Mouse (Mus musculus): Measurements from ENCODE around the gene Thsd7b. TPM values are rescaled to one million over a fixed set of nuclear protein-coding genes. Genes with fewer than 3 reads are reported as not detected.
"Not testable (repeated sequence)": the region's sequence is repeated elsewhere in the genome, so short reads cannot be mapped to it uniquely, and the experiment has no call there.

The Thsd7b gene
- polyA plus RNA-seq, 1 experiment from 2014 or later, result 0.54 TPM

DNA sequence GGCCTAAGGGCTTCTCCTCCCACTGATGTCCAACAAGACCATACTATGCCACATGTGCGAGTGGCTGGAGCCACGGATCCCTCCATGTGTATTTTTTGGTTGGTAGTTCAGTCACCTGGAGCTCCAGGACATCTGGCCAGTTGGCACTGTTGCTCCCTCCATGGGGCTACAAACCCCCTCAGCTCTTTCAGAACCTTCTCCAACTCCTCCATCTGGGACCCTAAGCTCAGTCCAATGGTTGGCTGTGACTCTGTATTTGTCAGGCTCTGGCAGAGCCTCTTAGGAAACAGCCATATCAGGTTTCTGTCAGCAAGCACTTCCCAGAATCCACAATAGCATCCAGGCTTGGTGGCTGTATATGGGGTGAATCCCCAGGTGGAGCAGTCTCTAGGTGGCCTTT is 690.1 kb downstream of the Thsd7b start:
- H3K27me3 ChIP-seq (ENCODE audit: insufficient read depth, low read length), result no peaks in the 10 kb centered on the region
- 88% methylated on average over 2 of the region's 2 CpGs for WGBS
- ATAC-seq (ENCODE audit: insufficient read depth), result no peak

DNA sequence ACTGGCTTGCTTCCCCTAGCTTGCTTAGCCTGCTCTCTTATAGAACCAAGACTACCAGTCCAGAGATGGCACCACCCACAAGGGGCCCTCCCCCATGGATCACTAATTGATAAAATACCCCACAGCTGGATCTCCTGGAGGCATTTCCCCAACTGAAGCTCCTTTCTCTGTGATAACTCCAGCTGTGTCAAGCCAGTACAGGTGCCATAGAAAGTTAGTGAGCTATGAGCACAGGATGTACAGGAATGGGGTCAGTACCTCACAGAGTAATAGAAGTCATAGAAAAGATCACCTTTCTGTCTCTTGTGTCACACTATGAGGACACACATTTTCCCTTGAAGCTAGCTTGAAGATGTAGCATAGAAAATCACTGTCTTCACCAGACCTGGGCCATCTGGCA is 716.1 kb downstream of the Thsd7b start:
- not testable (repeated sequence) for H3K36me3 ChIP-seq (ENCODE audit: insufficient read depth); H3K27me3 ChIP-seq (ENCODE audit: insufficient read depth, low read length); H3K27ac ChIP-seq (ENCODE audit: low read depth); H3K4me1 ChIP-seq (ENCODE audit: insufficient read depth); H3K4me3 ChIP-seq (ENCODE audit: low read depth, low read length); H3K4me2 ChIP-seq; ATAC-seq (ENCODE audit: insufficient read depth); H3K9me3 ChIP-seq (ENCODE audit: low read depth, low read length); DNase-seq; H3K9ac ChIP-seq

More for the DNA sequence above, 690.1 kb downstream of the Thsd7b start:
- H3K4me3 ChIP-seq (ENCODE audit: low read depth, low read length), result no peak overlapping the region
- H3K27ac ChIP-seq (ENCODE audit: low read depth), result no peak overlapping the region
- no peak overlapping the region for H3K9ac ChIP-seq
- H3K4me1 ChIP-seq (ENCODE audit: insufficient read depth), result no peaks in the 10 kb centered on the region
- no peaks in the 10 kb centered on the region for H3K9me3 ChIP-seq (ENCODE audit: low read depth, low read length)
- H3K36me3 ChIP-seq (ENCODE audit: insufficient read depth), result no peaks in the 10 kb centered on the region
- TF ChIP-seq CTCF (IDR thresholded peaks at IDR 0.05; ENCODE audit: low read depth), result no peak
- no peak overlapping the region for H3K4me2 ChIP-seq
- DNase-seq, result no peak

DNA sequence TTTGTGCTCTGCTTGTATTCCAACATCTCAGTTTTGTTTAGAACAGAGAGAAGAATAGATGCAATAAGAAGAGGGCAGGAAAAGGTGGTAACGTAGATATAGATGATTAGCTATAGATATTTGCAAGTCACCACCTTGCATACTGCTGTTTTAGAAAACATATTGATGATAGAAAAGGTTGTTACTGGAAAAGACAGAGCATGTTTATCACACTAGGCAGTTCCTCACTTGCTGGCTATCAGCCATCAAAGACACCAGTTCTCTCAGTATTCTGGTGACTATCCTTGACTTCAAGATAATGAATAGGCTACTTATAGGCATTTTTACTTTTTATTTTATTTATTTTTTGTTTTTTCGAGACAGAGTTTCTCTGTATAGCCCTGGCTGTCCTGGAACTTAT is 717.7 kb downstream of the Thsd7b start:
- Histone ChIP-seq H3K27ac (ENCODE audit: low read depth) (no peak overlapping the region), H3K36me3 (ENCODE audit: insufficient read depth) (no peaks in the 10 kb centered on the region), H3K4me1 (ENCODE audit: insufficient read depth) (no peaks in the 10 kb centered on the region), H3K4me2 (no peak overlapping the region), H3K27me3 (ENCODE audit: insufficient read depth, low read length) (no peaks in the 10 kb centered on the region), H3K4me3 (ENCODE audit: low read depth, low read length) (no peak overlapping the region), H3K9me3 (ENCODE audit: low read depth, low read length) (no peaks in the 10 kb centered on the region), H3K9ac (no peak overlapping the region)
- ATAC-seq (ENCODE audit: insufficient read depth) (no peak), DNase-seq (no peak)
- TF ChIP-seq CTCF (IDR thresholded peaks at IDR 0.05; ENCODE audit: low read depth), result no peak
- 54% methylated on average over 2 of the region's 2 CpGs for WGBS

DNA sequence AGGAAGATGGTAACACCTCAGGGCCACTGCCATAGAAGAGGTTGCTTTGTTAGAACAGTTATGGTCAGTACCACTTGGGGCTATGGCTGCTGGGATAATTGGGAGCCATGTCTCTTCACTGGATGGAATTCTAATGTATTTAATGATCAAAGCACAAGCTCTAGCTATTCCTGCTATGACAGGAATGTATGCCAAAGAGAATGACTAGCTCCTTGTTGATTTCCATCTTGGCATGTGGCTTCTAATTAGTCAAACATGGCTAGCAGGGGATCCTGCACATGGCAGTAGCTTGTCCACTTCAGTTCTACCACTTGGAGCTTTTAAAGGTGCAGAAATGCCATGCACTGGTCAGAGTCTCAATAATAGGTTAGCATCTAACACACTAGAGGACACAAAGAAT is 781.9 kb downstream of the Thsd7b start:
- Histone ChIP-seq H3K36me3 (ENCODE audit: insufficient read depth) (no peaks in the 10 kb centered on the region), H3K9ac (no peak overlapping the region)
- no peak for ATAC-seq (ENCODE audit: insufficient read depth)

DNA sequence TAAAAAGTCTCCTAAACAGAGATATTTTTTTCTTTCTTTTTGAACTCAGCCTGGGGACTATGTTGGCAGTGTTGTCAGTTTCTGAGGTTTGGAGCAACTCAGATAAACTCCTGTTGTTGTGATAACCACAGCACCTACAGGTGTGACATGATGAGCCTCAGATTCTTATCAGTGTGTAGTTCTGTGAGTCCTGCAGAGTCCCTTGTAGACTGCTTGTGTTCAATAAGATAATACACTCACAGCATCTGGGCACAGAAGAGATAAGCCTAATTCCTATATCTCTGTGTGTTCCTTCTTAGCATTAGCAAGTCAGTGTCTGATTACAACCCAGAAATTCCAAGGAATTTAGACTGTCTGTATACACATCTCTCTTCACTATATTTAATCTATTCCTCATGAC is 789.0 kb downstream of the Thsd7b start:
- no peaks in the 10 kb centered on the region for H3K36me3 ChIP-seq (ENCODE audit: insufficient read depth)
- no peak overlapping the region for H3K4me2 ChIP-seq
- H3K27ac ChIP-seq (ENCODE audit: low read depth), result no peak overlapping the region
- H3K27me3 ChIP-seq (ENCODE audit: insufficient read depth, low read length), result no peaks in the 10 kb centered on the region
- peak; percentile 2 for DNase-seq
- ATAC-seq (ENCODE audit: insufficient read depth), result no peak; the same call in 1 of the 2 replicates
- H3K4me1 ChIP-seq (ENCODE audit: insufficient read depth), result no peaks in the 10 kb centered on the region
- no peak overlapping the region for H3K4me3 ChIP-seq (ENCODE audit: low read depth, low read length)
- no peaks in the 10 kb centered on the region for H3K9me3 ChIP-seq (ENCODE audit: low read depth, low read length)
- H3K9ac ChIP-seq, result no peak overlapping the region
- no peak for TF ChIP-seq CTCF (IDR thresholded peaks at IDR 0.05; ENCODE audit: low read depth)

More for the DNA sequence above, 781.9 kb downstream of the Thsd7b start:
- TF ChIP-seq CTCF (IDR thresholded peaks at IDR 0.05; ENCODE audit: low read depth), result no peak
- no peaks in the 10 kb centered on the region for H3K27me3 ChIP-seq (ENCODE audit: insufficient read depth, low read length)
- no peak overlapping the region for H3K27ac ChIP-seq (ENCODE audit: low read depth)
- no peak overlapping the region for H3K4me3 ChIP-seq (ENCODE audit: low read depth, low read length)
- H3K4me1 ChIP-seq (ENCODE audit: insufficient read depth), result no peaks in the 10 kb centered on the region
- H3K4me2 ChIP-seq, result no peak overlapping the region
- no peaks in the 10 kb centered on the region for H3K9me3 ChIP-seq (ENCODE audit: low read depth, low read length)
- no peak for DNase-seq

DNA sequence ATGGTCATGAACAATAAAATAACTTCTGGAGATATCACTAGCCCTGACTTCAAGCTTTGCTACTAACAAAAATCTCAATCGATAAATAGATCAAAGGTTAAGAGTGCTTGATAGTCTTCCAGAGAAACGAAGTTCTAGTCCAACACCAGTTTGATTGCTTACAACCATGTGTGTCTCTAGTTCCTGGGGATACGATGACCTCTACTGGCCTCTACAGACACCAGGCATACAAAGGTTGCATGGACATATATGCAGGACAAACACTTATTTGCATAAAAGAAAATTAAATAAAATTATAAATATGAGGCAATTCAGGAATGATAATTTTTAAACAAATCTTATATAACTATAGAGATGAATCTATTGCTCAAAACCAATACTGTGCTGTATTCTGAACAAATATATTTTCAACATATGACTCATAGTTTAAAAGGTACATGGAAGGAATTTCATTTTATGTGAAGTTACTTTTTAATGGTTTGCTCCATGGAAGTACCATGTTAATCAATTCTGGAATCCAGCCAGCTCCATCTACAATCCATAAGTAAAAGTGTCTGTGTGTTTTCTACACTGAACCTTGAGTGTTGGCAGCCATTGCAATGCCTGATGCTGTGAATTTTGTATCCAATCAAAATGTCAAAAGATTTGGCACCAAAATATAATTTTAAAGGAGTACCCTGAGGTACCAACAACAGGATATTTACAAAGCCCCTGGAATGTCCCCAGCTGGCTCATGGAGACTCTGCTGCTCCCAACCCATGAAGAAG is 793.3 kb downstream of the Thsd7b start:
- no peak overlapping the region for H3K4me3 ChIP-seq (ENCODE audit: low read depth, low read length)
- no peak overlapping the region for H3K27ac ChIP-seq (ENCODE audit: low read depth)
- no peak overlapping the region for H3K9ac ChIP-seq
- no peak for DNase-seq
- H3K9me3 ChIP-seq (ENCODE audit: low read depth, low read length), result no peaks in the 10 kb centered on the region
- H3K4me2 ChIP-seq, result no peak overlapping the region
- no peaks in the 10 kb centered on the region for H3K36me3 ChIP-seq (ENCODE audit: insufficient read depth)
- no peak for ATAC-seq (ENCODE audit: insufficient read depth)
- no peak for TF ChIP-seq CTCF (IDR thresholded peaks at IDR 0.05; ENCODE audit: low read depth)
- no peaks in the 10 kb centered on the region for H3K4me1 ChIP-seq (ENCODE audit: insufficient read depth)
- WGBS, result 80% methylated on average over 3 of the region's 3 CpGs
- H3K27me3 ChIP-seq (ENCODE audit: insufficient read depth, low read length), result no peaks in the 10 kb centered on the region

DNA sequence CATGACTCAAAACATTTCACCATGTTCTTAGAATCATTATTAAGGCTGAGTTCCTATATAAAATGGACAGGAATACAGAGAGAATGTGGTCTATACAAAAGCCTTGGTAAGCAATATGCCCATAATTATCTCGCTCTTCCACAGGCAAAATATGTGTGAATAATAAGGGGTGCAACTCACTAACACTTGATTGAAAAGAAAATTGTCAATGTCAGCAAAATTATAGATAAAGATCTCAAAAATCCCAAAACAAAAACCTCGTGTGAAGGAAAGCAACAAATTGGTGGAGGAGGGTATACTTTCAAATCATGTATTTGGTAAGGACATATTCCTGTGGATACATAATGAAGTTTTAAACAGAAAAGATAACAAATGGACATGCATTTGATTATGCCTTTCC is 810.7 kb downstream of the Thsd7b start:
- Histone ChIP-seq H3K36me3 (ENCODE audit: insufficient read depth) (no peaks in the 10 kb centered on the region), H3K27ac (ENCODE audit: low read depth) (no peak overlapping the region), H3K27me3 (ENCODE audit: insufficient read depth, low read length) (no peaks in the 10 kb centered on the region), H3K4me1 (ENCODE audit: insufficient read depth) (no peaks in the 10 kb centered on the region), H3K4me3 (ENCODE audit: low read depth, low read length) (no peak overlapping the region), H3K9ac (no peak overlapping the region), H3K9me3 (ENCODE audit: low read depth, low read length) (no peaks in the 10 kb centered on the region), H3K4me2 (no peak overlapping the region)
- no peak for TF ChIP-seq CTCF (IDR thresholded peaks at IDR 0.05; ENCODE audit: low read depth)
- DNase-seq, result no peak
- WGBS, result 70% methylated on average over 2 of the region's 2 CpGs
- no peak for ATAC-seq (ENCODE audit: insufficient read depth)
